Mouse (Mus musculus) heart, embryonic 14.5 days (tissue): ENCODE data around the gene Esx1. TPM values are rescaled to one million over a fixed set of nuclear protein-coding genes. Genes with fewer than 3 reads are reported as not detected.

Source experiments
- ATAC-seq: fragments of 200-750 bp; cut with Nextera tagmentation; 2 replicates; pipeline ENCODE4 v1.8.0; 2017; ENCODE audit warnings: low read depth, moderate TSS enrichment; ENCODE audit not compliant: insufficient number of reproducible peaks, insufficient read depth, low FRiP score
- H3K27ac ChIP-seq, 2 experiments: fragments of 200-500 bp in 1 of 2; fragments of 300-500 bp in 1 of 2; sonication (generic) in 1 of 2; replicated peaks in 1 of 2; 2 replicates each; pipeline ENCODE4 v1.5.1; 2012 to 2014; ENCODE audit warnings: low read depth in 2 of 2, low read length in 2 of 2, control low read depth in 1 of 2, mild to moderate bottlenecking in 1 of 2, mixed read lengths in 1 of 2; ENCODE audit not compliant: control insufficient read depth in 1 of 2, insufficient read depth in 1 of 2
- H3K27me3 ChIP-seq: fragments of 300-500 bp; sonication (generic); 2 replicates; pipeline ENCODE4 v1.6.1; 2014; ENCODE audit warnings: mild to moderate bottlenecking, low read length, control low read depth; ENCODE audit not compliant: control insufficient read depth, insufficient read depth
- H3K36me3 ChIP-seq: fragments of 300-500 bp; sonication (generic); 2 replicates; pipeline ENCODE4 v1.6.1; 2014; ENCODE audit warnings: mild to moderate bottlenecking, control low read depth, low read length, mixed read lengths; ENCODE audit not compliant: control insufficient read depth, insufficient read depth
- H3K4me1 ChIP-seq, 2 experiments: fragments of 200-500 bp in 1 of 2; fragments of 300-500 bp in 1 of 2; sonication (generic) in 1 of 2; 2 replicates each; pipeline ENCODE4 v1.6.1; 2012 to 2014; ENCODE audit warnings: low read length in 2 of 2, control low read depth in 1 of 2, mixed read lengths in 1 of 2; ENCODE audit not compliant: control insufficient read depth in 2 of 2, insufficient read depth in 2 of 2
- H3K4me2 ChIP-seq: fragments of 300-500 bp; sonication (generic); 2 replicates; pipeline ENCODE4 v1.6.1; 2014; ENCODE audit warnings: mild to moderate bottlenecking, low read length
- H3K4me3 ChIP-seq, 2 experiments: fragments of 200-500 bp in 1 of 2; fragments of 300-500 bp in 1 of 2; sonication (generic) in 1 of 2; 2 replicates each; pipeline ENCODE4 v1.5.1; 2012 to 2014; ENCODE audit warnings: low read length in 2 of 2, mild to moderate bottlenecking in 2 of 2, control low read depth in 1 of 2, low read depth in 1 of 2, moderate library complexity in 1 of 2; ENCODE audit not compliant: control insufficient read depth in 1 of 2, insufficient read depth in 1 of 2
- H3K9ac ChIP-seq: fragments of 300-500 bp; sonication (generic); 2 replicates; pipeline ENCODE4 v1.6.1; 2014; ENCODE audit warnings: mild to moderate bottlenecking, low read length
- H3K9me3 ChIP-seq: fragments of 300-500 bp; sonication (generic); 2 replicates; pipeline ENCODE4 v1.6.1; 2016; ENCODE audit warnings: low read length, control low read depth; ENCODE audit not compliant: control insufficient read depth
- WGBS: fragments of 180-500 bp; shearing (Covaris S2); extraction: QIAGEN DNeasy Blood & Tissue Kit; methylation state at CpG from one replicate; pipeline ENCODE4 v1.1.7; 2014; 5-methylcytosine and 5-hydroxymethylcytosine counted together
- polyA plus RNA-seq: library from polyadenylated mRNA; unstranded; fragments of >200 nt; fragmentation: Nextera tagmentation; extraction: Ambion mirVana; gene quantifications from 2 replicates; pipeline ENCODE4 v1.2.1, GENCODE M21; 2014

The Esx1 gene
- not detected in 2 replicates for polyA plus RNA-seq

GRCm38 (mm10) chrX:137121718-137122117 lies at the start of gene Esx1:
Gene Esx1, minus strand, starts transcription at chrX:137122083.
- peak within 1 kb of the TSS; percentile 34 for H3K4me2 ChIP-seq
- no peak for ATAC-seq
- no peak within 1 kb of the TSS for H3K9ac ChIP-seq
- no peaks in the 10 kb centered on the region for H3K36me3 ChIP-seq
- no peak within 1 kb of the TSS for H3K27ac ChIP-seq
- peaks cover 0 to 5% of the 10 kb centered on the region in 2 experiments; a peak in 2 of 4 replicates for H3K4me1 ChIP-seq
- H3K4me3 ChIP-seq = peak within 1 kb of the TSS; percentile 11 to 17; a peak in 2 of 4 replicates
- 15% methylated on average over 21 of the region's 21 CpGs for WGBS
- peaks cover 54% of the 10 kb centered on the region for H3K27me3 ChIP-seq
- H3K9me3 ChIP-seq = no peaks in the 10 kb centered on the region

- H3K4me1 ChIP-seq = no peaks in the 10 kb centered on the region
- WGBS = 42% methylated on average over 7 of the region's 7 CpGs
- ATAC-seq = no peak
Measured at GRCm38 (mm10) chrX:137170021-137170420, 48.1 kb upstream of the Esx1 start.

GRCm38 (mm10) chrX:137167658-137168057 lies 45.8 kb upstream of the Esx1 start:
- Histone ChIP-seq H3K27ac (no peak overlapping the region), H3K9me3 (no peaks in the 10 kb centered on the region), H3K9ac (no peak overlapping the region), H3K27me3 (no peaks in the 10 kb centered on the region), H3K4me2 (no peak overlapping the region), H3K4me1 (no peaks in the 10 kb centered on the region), H3K36me3 (no peaks in the 10 kb centered on the region), H3K4me3 (no peak overlapping the region)
- WGBS = 68% methylated on average over 7 of the region's 7 CpGs
- no peak for ATAC-seq

More at GRCm38 (mm10) chrX:137170021-137170420, 48.1 kb upstream of the Esx1 start:
- Histone ChIP-seq H3K4me3 (no peak overlapping the region), H3K4me2 (no peak overlapping the region), H3K27me3 (no peaks in the 10 kb centered on the region), H3K27ac (no peak overlapping the region), H3K36me3 (no peaks in the 10 kb centered on the region), H3K9me3 (no peaks in the 10 kb centered on the region), H3K9ac (no peak overlapping the region)

GRCm38 (mm10) chrX:137165621-137166020 lies 43.7 kb upstream of the Esx1 start:
- H3K4me3 ChIP-seq = no peak overlapping the region
- no peaks in the 10 kb centered on the region for H3K9me3 ChIP-seq
- no peaks in the 10 kb centered on the region for H3K27me3 ChIP-seq
- ATAC-seq = no peak
- H3K4me1 ChIP-seq = no peaks in the 10 kb centered on the region
- no peaks in the 10 kb centered on the region for H3K36me3 ChIP-seq
- H3K9ac ChIP-seq = no peak overlapping the region
- no peak overlapping the region for H3K27ac ChIP-seq
- H3K4me2 ChIP-seq = no peak overlapping the region
- WGBS = 66% methylated on average over 3 of the region's 3 CpGs

GRCm38 (mm10) chrX:137162700-137163099 lies 40.8 kb upstream of the Esx1 start:
- H3K4me1 ChIP-seq = no peaks in the 10 kb centered on the region
- no peaks in the 10 kb centered on the region for H3K9me3 ChIP-seq
- 56% methylated on average over 1 of the region's 1 CpGs for WGBS
- no peak overlapping the region for H3K4me2 ChIP-seq
- no peaks in the 10 kb centered on the region for H3K36me3 ChIP-seq
- ATAC-seq = no peak
- H3K27ac ChIP-seq = no peak overlapping the region
- H3K4me3 ChIP-seq = no peak overlapping the region
- no peaks in the 10 kb centered on the region for H3K27me3 ChIP-seq
- no peak overlapping the region for H3K9ac ChIP-seq

- H3K9ac ChIP-seq = no peak overlapping the region
- 55% methylated on average over 3 of the region's 3 CpGs for WGBS
- ATAC-seq = no peak
- H3K4me2 ChIP-seq = no peak overlapping the region
- H3K4me3 ChIP-seq = no peak overlapping the region
- no peaks in the 10 kb centered on the region for H3K36me3 ChIP-seq
- no peaks in the 10 kb centered on the region for H3K4me1 ChIP-seq
- no peak overlapping the region for H3K27ac ChIP-seq
- no peaks in the 10 kb centered on the region for H3K9me3 ChIP-seq
- no peaks in the 10 kb centered on the region for H3K27me3 ChIP-seq
Measured at GRCm38 (mm10) chrX:137160971-137161370, 39.1 kb upstream of the Esx1 start.

GRCm38 (mm10) chrX:137149050-137149449 lies 27.2 kb upstream of the Esx1 start:
- no peak overlapping the region for H3K4me2 ChIP-seq
- ATAC-seq = no peak
- H3K4me3 ChIP-seq = no peak overlapping the region
- no peaks in the 10 kb centered on the region for H3K27me3 ChIP-seq
- no peaks in the 10 kb centered on the region for H3K9me3 ChIP-seq
- no peaks in the 10 kb centered on the region for H3K36me3 ChIP-seq
- no peak overlapping the region for H3K9ac ChIP-seq
- no peak overlapping the region for H3K27ac ChIP-seq
- WGBS = 83% methylated on average over 11 of the region's 11 CpGs
- H3K4me1 ChIP-seq = no peaks in the 10 kb centered on the region

GRCm38 (mm10) chrX:137144674-137145073 lies 22.8 kb upstream of the Esx1 start:
- Histone ChIP-seq H3K27me3 (no peaks in the 10 kb centered on the region), H3K4me2 (no peak overlapping the region), H3K9ac (no peak overlapping the region), H3K27ac (no peak overlapping the region), H3K4me1 (no peaks in the 10 kb centered on the region), H3K9me3 (no peaks in the 10 kb centered on the region), H3K4me3 (no peak overlapping the region), H3K36me3 (no peaks in the 10 kb centered on the region)
- ATAC-seq = no peak
- WGBS = 34% methylated on average over 4 of the region's 4 CpGs
